Mouse (Mus musculus) ZHBTc4 (cell line): ENCODE measurements around the gene Cyp4f18.
"Not testable (repeated sequence)": the region's sequence is repeated elsewhere in the genome, so short reads cannot be mapped to it uniquely, and the experiment has no call there.

Source experiments
- DNase-seq: peaks from one replicate; pipeline ENCODE4 v3.0.0-alpha.2; 2011; ENCODE audit warnings: low read depth, low spot score

Gene Cyp4f18

DNA sequence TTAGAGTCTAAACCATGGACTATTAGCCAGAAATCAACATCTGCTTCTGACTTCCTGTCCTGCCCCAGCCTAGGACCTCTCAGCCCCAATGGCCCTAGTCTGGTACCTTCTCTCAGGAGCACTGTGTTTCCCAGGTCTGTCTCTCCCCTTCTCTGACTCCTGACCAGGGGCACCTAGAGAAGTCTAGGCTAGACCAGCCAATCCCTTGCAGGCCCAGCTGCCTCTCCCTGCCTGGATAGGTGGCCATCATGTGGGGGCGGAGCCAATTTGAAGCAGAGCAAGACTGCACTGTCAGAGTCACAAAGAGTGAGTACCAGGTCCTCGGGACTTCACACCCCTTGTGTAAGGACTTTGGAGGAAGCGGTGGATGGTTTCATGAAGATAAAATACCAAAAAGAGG is at the start of gene Cyp4f18:
TSS of gene Cyp4f18 (minus strand) at position 154 of the 400 bp plus-strand sequence.
- DNase-seq, result no peak

DNA sequence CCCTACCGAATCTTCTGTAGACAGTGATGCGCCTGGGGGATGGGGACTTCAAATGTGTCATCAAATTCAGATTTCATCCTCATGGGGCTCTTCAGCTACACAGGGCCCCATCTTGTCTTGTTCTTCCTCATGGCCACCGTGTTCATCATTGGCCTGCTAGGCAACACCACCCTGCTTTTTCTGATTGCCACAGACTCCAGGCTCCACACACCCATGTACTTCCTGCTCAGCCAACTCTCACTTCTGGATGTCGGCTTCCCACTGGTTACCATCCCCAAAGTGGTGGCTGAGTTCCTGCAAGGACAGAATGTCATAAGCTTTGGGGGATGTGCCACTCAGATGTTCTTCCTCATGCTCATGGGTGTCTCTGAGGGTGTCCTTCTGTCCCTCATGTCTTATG is 48.2 kb upstream of the Cyp4f18 start:
- not testable (repeated sequence) for DNase-seq

DNA sequence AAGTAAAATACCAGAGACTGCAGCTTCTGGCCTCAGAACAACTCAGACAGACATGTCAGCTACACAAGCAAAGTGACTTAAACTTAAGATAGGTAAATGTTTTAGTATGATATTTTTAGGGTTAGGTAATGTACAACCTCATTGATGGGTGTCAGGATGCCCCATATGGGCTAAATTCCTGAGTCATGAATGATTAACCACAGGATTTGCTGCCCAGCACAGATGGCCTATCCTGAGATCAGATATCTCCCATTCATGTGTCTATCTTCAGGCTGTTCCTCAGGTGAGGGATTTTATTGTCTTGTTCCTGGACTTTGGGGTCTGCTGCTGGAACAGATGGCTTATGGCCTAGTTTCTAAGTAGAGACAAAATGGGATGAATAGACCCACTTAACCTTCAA is 45.2 kb upstream of the Cyp4f18 start:
- not testable (repeated sequence) for DNase-seq

DNA sequence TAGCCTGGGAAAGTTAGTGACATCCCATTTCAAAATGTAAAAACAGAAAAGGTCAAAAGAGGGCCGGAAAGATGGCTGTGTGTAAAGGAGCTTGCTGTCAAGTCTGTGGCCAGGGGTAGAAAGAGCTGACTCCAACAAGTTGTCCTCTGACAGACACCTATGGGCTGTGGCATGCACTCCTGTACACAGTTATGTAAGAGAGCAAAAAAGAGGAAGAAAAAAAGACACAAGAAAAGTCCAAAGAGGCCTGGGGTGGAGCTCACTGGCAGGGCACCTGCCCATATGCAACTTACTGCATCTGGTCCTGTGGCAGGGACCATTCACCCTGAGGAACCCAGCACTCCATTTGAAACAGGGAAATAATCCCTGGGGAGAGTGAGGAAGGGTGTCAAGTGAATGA is 33.1 kb upstream of the Cyp4f18 start:
- DNase-seq, result no peak

DNA sequence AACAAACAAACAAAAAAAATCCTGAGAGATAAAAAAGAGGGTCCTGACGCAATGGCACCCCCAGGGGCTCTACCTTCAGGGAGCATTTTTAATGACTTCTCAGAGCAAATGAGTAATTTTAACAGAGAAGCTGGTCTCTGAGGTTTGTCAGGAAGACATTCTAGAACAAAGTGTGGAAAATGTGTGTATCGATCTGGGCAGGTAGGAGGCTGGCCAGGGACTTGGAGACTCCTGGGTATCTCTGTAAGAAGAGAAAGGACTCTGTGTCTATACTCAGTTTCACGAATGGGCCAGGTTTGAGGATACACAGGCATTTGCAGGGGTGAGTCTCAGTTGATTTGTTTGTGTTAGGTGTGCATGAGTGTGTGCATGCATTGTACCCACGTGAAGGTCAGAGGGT is 31.5 kb upstream of the Cyp4f18 start, which contains the start of gene Olfr372:
TSS of gene Olfr372 (plus strand) at position 301 of the 400 bp plus-strand sequence.
- not testable (repeated sequence) for DNase-seq

DNA sequence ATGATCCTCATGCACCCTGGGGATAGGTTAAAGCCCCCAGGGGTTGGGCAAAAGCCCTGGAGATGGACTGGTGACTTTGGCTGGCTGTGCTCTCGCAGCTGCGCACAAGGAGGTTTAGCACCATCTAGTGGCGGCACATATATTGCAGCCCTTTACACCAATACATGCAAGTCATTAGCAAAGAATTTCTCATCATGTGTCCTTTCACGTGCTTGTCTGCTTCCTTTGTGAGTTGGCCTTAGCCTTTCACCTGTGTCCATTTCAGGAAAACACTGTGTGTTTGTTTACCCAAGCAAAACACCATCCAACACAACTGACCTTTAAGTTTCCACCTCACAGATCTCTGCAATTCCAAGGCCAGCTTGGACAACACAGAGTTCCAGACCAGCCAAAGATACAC is 23.5 kb upstream of the Cyp4f18 start:
- DNase-seq, result not testable (repeated sequence)

DNA sequence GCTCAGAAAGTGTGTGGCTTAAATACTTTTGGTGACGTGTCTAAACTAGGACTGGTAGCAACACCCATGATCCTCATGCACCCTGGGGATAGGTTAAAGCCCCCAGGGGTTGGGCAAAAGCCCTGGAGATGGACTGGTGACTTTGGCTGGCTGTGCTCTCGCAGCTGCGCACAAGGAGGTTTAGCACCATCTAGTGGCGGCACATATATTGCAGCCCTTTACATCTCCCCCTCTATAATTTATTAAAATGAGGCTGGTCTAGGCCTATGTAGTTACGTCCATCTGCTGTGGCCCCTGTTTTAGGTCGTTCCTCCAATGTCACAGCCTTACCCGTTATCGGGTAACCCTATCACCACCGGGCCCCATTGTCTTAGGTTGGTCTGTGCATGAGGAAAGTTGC is 15.5 kb upstream of the Cyp4f18 start:
- not testable (repeated sequence) for DNase-seq

DNA sequence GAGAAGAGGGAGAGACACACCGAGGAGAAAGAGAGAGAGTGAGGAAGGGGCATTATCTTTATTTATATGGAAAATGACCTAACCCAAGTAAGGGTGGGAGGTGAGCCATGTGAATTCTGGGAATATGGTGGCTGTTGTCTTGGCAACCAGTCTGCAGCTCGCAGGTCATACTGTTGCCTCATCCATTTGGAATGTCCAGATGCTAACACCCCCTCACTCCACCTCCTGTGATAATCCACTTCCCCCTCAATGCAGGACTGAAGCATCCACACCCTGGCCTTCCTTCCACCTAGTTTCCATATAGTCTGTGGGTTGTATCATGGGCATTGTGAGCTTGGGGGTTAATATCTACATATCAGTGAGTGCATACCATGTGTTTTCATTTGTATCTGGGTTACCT is 10.4 kb upstream of the Cyp4f18 start:
- no peak for DNase-seq

DNA sequence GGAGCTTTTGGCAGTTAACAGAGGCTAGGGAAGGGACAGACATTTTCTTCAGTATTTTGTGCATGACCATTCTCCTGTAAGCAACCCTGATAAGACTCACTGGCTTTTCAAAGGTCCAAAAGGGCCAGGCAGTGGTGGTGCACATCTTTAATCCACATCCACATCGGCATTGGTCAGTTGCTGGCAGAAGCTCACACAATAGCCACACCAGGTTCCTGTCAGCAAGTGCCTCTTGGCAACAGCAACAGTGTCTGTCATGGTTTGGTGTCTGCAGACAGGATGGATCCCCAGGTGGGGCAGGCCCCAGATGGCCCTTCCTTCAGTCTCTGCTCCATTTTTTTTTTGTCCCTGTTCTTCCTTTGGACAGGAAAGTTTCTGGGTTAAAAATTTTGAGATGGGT is 9.6 kb upstream of the Cyp4f18 start:
- DNase-seq, result not testable (repeated sequence)

DNA sequence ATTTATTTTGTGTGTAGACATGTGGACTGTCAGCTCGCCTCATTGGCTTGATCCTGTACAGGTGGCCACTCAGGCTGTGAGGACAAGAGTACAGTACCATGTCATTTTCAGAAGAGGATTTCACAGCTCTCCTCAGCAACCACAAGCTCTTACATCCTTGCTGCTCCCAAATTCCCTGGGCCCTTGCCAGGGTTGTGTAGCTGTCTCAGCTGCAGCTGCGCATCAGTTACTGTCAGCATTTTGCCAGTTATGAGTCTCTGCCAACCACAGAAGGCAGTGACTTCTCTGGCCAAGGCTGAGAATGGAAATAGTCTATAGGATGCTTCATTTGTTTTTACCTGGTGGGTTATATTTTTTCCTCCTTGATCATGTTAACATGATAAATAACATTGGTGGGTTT is 8.7 kb upstream of the Cyp4f18 start:
- DNase-seq, result no peak

DNA sequence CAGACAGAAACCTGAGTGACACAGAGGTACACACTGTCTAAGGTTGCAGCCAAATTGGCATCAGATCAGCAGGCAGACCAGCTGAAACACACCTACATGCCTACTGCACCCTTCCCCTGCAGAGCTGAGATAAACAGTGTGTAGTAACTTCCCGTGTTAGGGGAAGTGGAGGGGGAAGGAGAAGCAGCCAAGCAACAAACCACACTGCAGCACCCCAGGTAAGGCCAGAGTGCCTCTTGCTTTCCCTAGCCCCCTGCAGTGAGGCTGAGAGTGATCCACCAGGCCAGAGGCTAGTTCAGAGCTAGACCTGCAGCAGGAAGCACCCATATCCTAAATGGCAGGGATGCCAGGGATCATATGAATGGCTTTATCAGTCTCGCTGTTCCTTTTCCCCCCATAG is 7.9 kb upstream of the Cyp4f18 start:
- not testable (repeated sequence) for DNase-seq

DNA sequence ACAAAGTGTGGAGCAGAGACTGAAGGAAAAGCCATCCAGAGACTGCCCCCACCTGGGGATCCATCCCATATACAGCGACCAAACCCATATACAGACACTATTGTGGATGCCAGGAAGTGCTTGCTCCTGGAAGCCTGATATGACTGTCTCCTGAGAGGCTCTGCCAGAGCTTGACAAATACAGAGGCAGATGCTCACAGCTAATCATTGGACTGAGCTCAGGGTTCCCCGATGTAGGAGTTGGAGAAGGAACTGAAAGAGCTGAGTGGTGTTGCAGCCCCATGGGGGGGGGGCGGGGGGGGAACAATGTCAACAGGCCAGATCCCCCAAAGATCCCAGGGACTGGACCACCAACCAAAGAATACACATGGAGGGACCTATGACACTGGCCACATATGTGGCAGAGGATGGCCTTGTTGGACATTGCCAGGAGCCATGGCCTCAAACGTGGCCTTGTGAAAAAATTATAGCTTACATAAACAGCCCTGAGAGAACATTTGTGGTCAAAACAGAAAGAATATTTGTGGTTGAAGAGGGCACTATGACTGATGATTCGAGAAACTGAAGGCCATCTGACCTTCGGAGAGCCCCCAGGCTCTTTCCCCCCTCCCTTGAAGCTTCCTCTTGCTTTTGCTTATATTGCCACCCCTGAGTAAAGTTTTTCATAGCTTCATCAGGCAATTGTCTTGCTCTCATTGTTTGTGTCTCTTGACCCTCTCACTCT is 4.2 kb upstream of the Cyp4f18 start:
- not testable (repeated sequence) for DNase-seq

DNA sequence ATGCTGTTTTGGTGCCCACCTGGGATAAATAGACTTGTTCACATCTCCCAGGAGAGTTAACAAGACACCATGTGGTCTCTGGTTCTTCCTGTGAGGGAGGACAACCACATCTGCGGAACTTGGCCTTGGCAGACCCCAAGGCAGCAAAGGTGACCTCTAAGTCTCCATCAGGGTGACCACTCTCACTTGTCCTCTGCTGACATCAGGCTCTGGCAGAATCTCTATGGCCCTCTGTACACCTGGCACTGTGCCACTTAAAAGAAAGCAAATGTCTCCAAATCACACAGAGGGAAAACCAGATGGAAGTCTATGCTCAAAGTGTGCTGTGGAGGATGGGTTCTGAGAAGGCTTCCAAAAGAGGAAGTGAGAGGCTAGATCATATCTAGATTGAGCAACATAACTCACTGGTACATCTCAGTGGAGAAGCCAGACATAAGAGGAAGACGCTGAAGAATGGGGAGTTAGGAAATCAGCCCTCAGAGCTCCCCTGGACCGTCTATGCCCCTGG is 1.2 kb downstream of the Cyp4f18 start:
- DNase-seq, result no peak

DNA sequence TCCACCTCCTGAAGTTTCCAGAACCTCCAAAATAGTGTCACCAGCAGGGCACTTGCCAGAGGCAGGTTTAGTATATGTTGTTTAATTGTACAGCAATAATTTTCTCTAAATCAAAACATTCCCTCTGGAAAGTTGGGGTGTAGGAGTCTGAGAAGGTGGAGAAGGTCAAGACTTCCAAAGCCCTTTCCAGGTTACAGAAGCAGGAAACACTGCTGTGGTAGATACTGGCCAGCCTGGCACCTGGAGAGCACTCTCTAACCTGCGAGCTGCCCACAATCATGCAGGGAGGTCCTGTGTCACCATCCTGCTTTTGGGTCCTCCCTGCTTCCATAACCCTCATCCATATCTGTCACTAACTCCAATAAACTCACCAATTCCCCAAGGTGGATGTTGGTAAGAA is 2.7 kb downstream of the Cyp4f18 start:
- DNase-seq, result no peak

DNA sequence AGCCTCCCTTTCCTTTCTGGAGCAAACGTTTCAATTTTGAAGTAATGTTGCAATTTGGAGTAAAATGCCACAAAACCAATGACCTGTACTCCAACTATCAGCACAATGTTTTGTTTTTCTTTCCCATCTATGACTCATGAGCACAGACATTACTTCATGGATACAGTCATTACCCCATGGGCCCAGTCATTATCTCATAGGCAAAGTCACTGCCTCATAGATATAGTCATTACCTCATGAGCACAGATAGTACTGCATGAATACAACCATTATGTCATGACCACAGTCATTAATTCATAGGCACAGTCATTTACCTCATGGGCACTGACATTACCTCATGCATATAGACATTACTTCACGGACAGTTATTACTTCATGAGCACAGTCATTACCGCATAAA is 3.5 kb downstream of the Cyp4f18 start:
- no peak for DNase-seq

DNA sequence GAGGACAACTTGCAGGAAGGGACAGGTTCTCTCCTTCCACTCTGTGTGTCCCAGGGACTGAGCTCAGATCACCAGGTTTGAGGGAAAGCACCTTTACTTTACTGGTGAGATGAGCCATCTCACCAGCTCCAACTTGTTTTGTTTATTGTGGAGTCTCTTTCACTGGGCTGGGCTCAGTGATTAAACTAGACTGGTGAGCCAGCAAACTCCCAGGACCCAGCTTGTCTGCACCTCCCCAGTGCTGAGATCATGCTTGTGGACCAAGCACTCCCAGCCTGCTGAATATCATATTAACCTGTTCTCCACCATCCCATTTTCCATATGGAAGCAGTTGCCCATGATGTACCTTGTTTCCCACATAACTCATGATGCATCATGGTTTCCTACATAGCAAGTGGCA is 6.5 kb downstream of the Cyp4f18 start:
- no peak for DNase-seq

DNA sequence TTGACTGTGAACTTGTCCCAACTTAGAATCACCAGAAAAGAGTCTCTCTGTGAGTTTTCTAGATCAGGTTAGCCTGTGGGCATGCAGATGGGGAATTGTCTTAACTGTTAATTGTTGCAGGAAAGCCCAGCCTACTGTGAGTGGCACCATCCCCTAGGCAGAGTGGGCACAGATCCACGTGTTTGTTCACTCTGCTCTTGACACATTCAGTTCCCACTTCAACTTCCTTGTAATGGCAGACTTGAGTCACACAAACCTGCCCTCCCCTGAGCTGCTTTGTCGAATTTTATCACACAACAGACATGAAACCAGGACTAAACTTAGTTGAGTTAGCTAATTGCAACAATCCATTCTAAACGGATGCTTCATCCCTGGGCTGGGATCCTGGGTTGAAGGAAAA is 9.2 kb downstream of the Cyp4f18 start:
- no peak for DNase-seq

DNA sequence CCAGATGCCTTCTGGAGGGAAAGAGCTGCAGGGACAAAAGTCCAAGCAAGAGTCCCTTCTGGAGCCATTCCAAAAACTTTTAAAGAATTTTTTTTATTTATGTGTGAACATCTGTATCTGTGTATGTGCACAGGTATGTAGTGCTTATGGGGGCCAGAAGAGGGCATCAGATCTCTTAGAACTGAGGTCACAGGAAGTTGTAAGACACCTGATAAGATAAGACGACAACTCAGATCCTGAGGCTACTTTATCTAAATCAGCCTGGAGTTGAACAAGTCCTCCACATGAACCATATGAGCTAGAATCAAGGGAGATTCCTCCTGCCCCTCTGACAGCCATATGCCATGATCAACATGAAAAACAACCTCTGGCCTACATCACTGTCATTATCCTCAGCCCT is 10.0 kb downstream of the Cyp4f18 start:
- DNase-seq, result no peak

DNA sequence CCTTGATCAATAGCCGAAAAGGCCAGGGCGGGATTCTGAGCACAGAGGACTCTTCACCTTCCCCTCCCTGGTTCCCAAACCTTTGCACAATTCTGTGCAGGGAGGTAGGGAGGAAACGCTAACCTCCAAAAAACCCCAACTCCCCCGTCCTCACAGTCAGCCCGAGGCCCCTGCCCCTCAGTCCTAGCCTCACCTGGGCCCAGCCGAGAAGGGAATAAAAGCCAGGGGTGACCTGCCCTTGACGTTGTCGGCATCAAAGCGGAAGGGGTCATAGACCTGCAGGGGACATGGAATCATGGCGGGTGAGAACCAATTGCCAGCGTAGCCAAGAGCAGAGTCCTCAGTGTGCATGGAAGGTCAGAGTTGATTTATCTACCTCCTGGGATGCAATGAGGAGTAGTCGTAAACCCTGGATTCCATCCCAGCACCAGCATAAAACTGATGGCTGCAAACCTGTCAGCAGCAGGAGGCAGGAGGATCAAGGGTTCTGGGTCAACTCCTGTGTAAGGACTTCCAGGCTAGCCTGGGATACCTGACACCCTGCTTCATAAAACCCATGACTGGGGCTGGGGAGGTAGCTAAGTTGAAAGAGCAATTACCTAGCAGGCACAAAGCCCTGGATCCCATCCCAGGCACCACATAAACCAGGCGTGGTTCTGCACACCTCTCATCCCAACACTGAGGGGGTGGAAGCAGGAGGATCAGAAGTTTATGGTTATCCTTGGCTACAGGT is 20.4 kb downstream of the Cyp4f18 start:
- no peak for DNase-seq

DNA sequence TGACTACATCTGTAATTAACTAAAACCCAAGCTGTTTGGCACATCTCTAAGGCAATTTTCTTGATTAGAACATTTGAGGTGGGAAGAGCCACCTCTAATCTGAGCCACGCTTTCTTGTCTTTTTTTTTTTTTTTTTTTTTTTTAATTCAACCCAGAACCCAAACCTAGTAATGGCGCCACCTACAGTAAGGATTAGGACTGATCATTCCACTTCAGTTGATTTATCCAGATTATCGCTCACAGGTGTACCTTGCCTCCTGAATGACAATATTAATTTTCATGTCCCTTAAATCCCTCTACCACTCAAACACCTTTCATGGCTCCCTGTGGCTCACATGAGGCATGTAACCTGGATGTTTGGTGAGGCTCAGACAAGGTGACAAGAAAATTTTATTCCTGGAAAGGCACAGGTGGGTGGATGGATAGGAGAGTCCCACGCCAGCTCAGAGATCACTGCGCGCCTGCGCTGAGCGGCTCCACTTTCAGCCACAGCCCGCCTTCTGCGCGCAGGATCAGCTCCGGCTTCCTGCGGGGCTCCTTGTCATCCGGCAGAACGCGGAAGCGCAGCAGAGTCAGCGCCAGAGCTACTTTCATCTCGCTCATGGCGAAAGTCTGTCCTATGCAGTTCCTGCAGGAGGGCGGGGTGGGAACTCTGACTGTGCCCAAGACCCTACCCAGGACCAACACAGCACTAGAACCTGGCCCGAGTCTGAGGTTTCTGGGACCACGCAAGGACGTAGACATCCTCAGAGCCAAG is 21.1 kb downstream of the Cyp4f18 start:
- DNase-seq, result peak; percentile 79

DNA sequence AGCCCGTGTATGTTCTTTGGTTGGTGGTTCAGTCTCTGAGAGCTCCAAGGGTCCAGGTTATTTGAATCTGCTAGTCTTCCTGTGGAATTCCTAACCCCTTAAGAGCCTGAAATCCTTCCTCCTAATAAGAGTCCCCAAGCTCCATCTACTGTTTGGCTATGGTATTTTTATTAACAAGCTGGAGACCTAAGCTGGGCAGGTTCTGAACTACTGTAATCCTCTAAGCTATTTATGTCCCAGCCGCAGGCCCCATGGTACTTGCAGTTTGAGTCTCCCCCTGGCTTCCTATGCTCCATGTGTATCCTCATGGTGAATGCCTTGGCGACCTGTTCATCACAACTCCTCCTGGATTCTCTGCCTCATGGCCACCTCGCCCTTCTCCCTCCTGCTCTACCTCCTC is 24.8 kb downstream of the Cyp4f18 start:
- DNase-seq, result peak; percentile 59

DNA sequence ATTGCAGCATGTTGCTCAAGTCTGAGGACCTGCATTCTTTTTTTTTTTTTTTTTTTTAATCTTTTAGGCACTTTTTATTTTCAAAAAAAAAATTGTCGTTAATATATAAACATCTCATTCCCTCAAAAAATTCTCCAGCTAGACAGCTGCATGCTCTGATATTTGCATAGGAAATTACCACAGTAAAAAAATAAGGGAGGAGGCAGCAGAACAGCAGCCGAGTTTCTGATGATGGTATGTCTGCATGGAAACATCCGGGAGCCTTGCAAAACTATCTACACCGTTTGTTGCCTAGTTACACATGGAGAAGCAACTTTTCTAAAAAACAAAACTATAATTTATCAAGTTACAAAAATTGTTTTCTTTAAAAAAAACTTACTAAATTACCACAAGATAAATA is 28.0 kb downstream of the Cyp4f18 start:
- no peak for DNase-seq
